Mouse (Mus musculus): ENCODE results near the gene Neurl4.

DNA sequence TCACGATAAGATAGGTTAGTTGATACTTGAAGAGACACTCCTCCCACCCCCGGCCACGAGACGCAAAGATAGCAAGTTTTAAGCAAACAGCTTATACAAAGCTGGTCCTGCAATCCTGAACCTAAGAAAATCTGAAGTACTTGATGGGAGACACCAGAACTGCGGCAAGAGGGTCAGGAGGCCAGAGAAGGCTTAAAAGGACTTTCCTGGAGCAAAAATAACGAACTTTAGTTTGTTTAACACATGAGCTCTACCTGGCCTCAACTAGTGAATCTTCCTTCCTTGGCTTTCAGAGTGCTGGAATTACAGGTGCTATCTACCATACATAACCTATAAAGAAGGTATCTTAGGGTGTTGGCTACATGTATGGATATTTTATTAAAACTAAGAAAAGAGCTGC is 33.8 kb downstream of the Neurl4 start:
- TF ChIP-seq GATA1 (IDR thresholded peaks at IDR 0.05; ENCODE audit: borderline replicate concordance, low read length): no peak
- TF ChIP-seq FLI1 (IDR thresholded peaks at IDR 0.05; ENCODE audit: low read length): no peak
